Mouse (Mus musculus): ENCODE data around the gene Nuak1. TPM values are rescaled to one million over a fixed set of nuclear protein-coding genes. Genes with fewer than 3 reads are reported as not detected.
"Not testable (repeated sequence)": the region's sequence is repeated elsewhere in the genome, so short reads cannot be mapped to it uniquely, and the experiment has no call there.

Nuak1 gene
- total RNA-seq (2021), result 10 to 100 TPM; 19.9 to 20.7 TPM
- long read RNA-seq, experiment 1, partial matches to known transcripts, result 0 of 12 reads
- long read RNA-seq, experiment 1, other reads (novel, unspliced or antisense), result 12 of 12 reads
- long read RNA-seq, experiment 2, full-length matches to known transcripts, result 1 of 10 reads
- long read RNA-seq, experiment 2, partial matches to known transcripts, result 0 of 10 reads
- long read RNA-seq, experiment 2, other reads (novel, unspliced or antisense), result 9 of 10 reads

- peak; percentile 93 to 94 for DNase-seq (ENCODE audit: low spot score in 2 of 2)
Measured at GRCm38 (mm10) chr10:84440541-84441433, at the start of gene Nuak1. Gene Nuak1 (minus strand): TSS chr10:84440597.

GRCm38 (mm10) chr10:84490115-84490514 is 49.7 kb upstream of the Nuak1 start:
- DNase-seq (ENCODE audit: low spot score in 2 of 2), result no peak

- peak; percentile 31 to 57 for DNase-seq (ENCODE audit: low spot score in 2 of 2)
Measured at GRCm38 (mm10) chr10:84488315-84488714, 47.9 kb upstream of the Nuak1 start.

GRCm38 (mm10) chr10:84484661-84485060 is 44.3 kb upstream of the Nuak1 start:
- DNase-seq (ENCODE audit: low spot score in 2 of 2), result no peak

- DNase-seq (ENCODE audit: low spot score in 2 of 2), result no peak
Measured at GRCm38 (mm10) chr10:84483553-84483952, 43.2 kb upstream of the Nuak1 start.

GRCm38 (mm10) chr10:84483069-84483468 is 42.7 kb upstream of the Nuak1 start:
- no peak for DNase-seq (ENCODE audit: low spot score in 2 of 2)

- not testable (repeated sequence) for DNase-seq (ENCODE audit: low spot score in 2 of 2)
Measured at GRCm38 (mm10) chr10:84482418-84482817, 42.0 kb upstream of the Nuak1 start.

- DNase-seq (ENCODE audit: low spot score in 2 of 2), result no peak
Measured at GRCm38 (mm10) chr10:84481327-84481671, 40.9 kb upstream of the Nuak1 start.

GRCm38 (mm10) chr10:84480667-84481326 is 40.4 kb upstream of the Nuak1 start:
- peak in 1 of 2 experiments; percentile 25 for DNase-seq (ENCODE audit: low spot score in 2 of 2)

- DNase-seq (ENCODE audit: low spot score in 2 of 2), result no peak
Measured at GRCm38 (mm10) chr10:84480146-84480545, 39.7 kb upstream of the Nuak1 start.

- DNase-seq (ENCODE audit: low spot score in 2 of 2), result no peak
Measured at GRCm38 (mm10) chr10:84477613-84478076, 37.2 kb upstream of the Nuak1 start.

- no peak for DNase-seq (ENCODE audit: low spot score in 2 of 2)
Measured at GRCm38 (mm10) chr10:84477045-84477612, 36.7 kb upstream of the Nuak1 start.

GRCm38 (mm10) chr10:84467555-84468164 is 27.3 kb upstream of the Nuak1 start:
- DNase-seq (ENCODE audit: low spot score in 2 of 2), result no peak

- no peak for DNase-seq (ENCODE audit: low spot score in 2 of 2)
Measured at GRCm38 (mm10) chr10:84465511-84465910, 25.1 kb upstream of the Nuak1 start.

GRCm38 (mm10) chr10:84460420-84461101 is 20.2 kb upstream of the Nuak1 start:
- DNase-seq (ENCODE audit: low spot score in 2 of 2), result no peak

GRCm38 (mm10) chr10:84458094-84458493 is 17.7 kb upstream of the Nuak1 start:
- no peak for DNase-seq (ENCODE audit: low spot score in 2 of 2)

- DNase-seq (ENCODE audit: low spot score in 2 of 2), result no peak
Measured at GRCm38 (mm10) chr10:84457539-84457938, 17.1 kb upstream of the Nuak1 start.

GRCm38 (mm10) chr10:84456632-84457320 is 16.4 kb upstream of the Nuak1 start:
- no peak for DNase-seq (ENCODE audit: low spot score in 2 of 2)

- no peak for DNase-seq (ENCODE audit: low spot score in 2 of 2)
Measured at GRCm38 (mm10) chr10:84451883-84452282, 11.5 kb upstream of the Nuak1 start.

GRCm38 (mm10) chr10:84450654-84451053 is 10.3 kb upstream of the Nuak1 start:
- peak; percentile 77 to 84 for DNase-seq (ENCODE audit: low spot score in 2 of 2)
